Mouse (Mus musculus) midbrain, postnatal 0 days (tissue): Measurements from ENCODE around the gene Pdzd4. TPM values are rescaled to one million over a fixed set of nuclear protein-coding genes. Genes with fewer than 3 reads are reported as not detected.

Source experiments
- ATAC-seq: fragments of 200-750 bp; cut with Nextera tagmentation; 2 replicates; pipeline ENCODE4 v1.8.0; 2017; ENCODE audit warnings: moderate number of reproducible peaks, mild to moderate bottlenecking, moderate TSS enrichment, moderate library complexity; ENCODE audit not compliant: low FRiP score
- DNase-seq: peaks from one replicate; pipeline ENCODE4 v3.0.0-alpha.2; 2015; ENCODE audit warnings: low spot score
- H3K27ac ChIP-seq: fragments of 300-500 bp; sonication (generic); 2 replicates; pipeline ENCODE4 v1.5.1; 2014; ENCODE audit warnings: low read depth, mild to moderate bottlenecking, low read length, mixed read lengths
- H3K27me3 ChIP-seq: fragments of 300-500 bp; sonication (generic); 2 replicates; pipeline ENCODE4 v1.6.1; 2014; ENCODE audit warnings: low read length, control low read depth, mixed read lengths; ENCODE audit not compliant: insufficient read depth
- H3K36me3 ChIP-seq: fragments of 300-500 bp; sonication (generic); 2 replicates; pipeline ENCODE4 v1.6.1; 2014; ENCODE audit warnings: low read length, control low read depth, mixed read lengths; ENCODE audit not compliant: insufficient read depth
- H3K4me1 ChIP-seq: fragments of 300-500 bp; sonication (generic); 2 replicates; pipeline ENCODE4 v1.6.1; 2014; ENCODE audit warnings: mild to moderate bottlenecking, control low read depth, antibody characterized with exemption, low read length, mixed read lengths; ENCODE audit not compliant: insufficient read depth
- H3K4me2 ChIP-seq: fragments of 300-500 bp; sonication (generic); 2 replicates; pipeline ENCODE4 v1.6.1; 2014; ENCODE audit warnings: low read depth, mild to moderate bottlenecking, low read length, mixed read lengths; ENCODE audit not compliant: poor library complexity, severe bottlenecking
- H3K4me3 ChIP-seq: fragments of 300-500 bp; sonication (generic); 2 replicates; pipeline ENCODE4 v1.5.1; 2014; ENCODE audit warnings: low read depth, mild to moderate bottlenecking, low read length, moderate library complexity
- H3K9ac ChIP-seq: fragments of 300-500 bp; sonication (generic); replicated peaks from 2 replicates; pipeline ENCODE4 v1.6.1; 2014; ENCODE audit warnings: mild to moderate bottlenecking, low read length, moderate library complexity, mixed read lengths; ENCODE audit not compliant: poor library complexity, severe bottlenecking
- H3K9me3 ChIP-seq: fragments of 300-500 bp; sonication (generic); 2 replicates; pipeline ENCODE4 v1.6.1; 2016; ENCODE audit warnings: low read length, control low read depth
- CTCF ChIP-seq: IDR thresholded peaks from 2 replicates; pipeline ENCODE4 v1.5.1; 2016; ENCODE audit warnings: antibody characterized with exemption, mild to moderate bottlenecking
- WGBS: fragments of 180-500 bp; shearing (Covaris S2); extraction: QIAGEN DNeasy Blood & Tissue Kit; methylation state at CpG from one replicate; pipeline ENCODE4 v1.1.7; 2014; 5-methylcytosine and 5-hydroxymethylcytosine counted together
- polyA plus RNA-seq: library from polyadenylated mRNA; unstranded; fragments of >200 nt; fragmentation: Nextera tagmentation; extraction: Ambion mirVana; gene quantifications from 2 replicates; pipeline ENCODE4 v1.2.1, GENCODE M21; 2015
- total RNA-seq: library from RNA; depleted of rRNA; stranded (reverse); fragments of >200 nt; gene quantifications from 2 replicates; pipeline ENCODE4 v1.2.3, GENCODE M21; 2014

Pdzd4 gene
- total and polyA plus RNA-seq, 2 experiments from 2014 or later: 5.1 to 196 TPM

- no peaks in the 10 kb centered on the region; the same call in none of the 2 replicates for H3K36me3 ChIP-seq
These were observed 39.9 kb upstream of the Pdzd4 start for GRCm38 (mm10) chrX:73864692-73865091.

GRCm38 (mm10) chrX:73855087-73855408, 30.3 kb upstream of the Pdzd4 start:
- no peak overlapping the region for H3K4me2 ChIP-seq
- DNase-seq (no peak), ATAC-seq (no peak)
- no peak overlapping the region for H3K4me3 ChIP-seq
- no peaks in the 10 kb centered on the region for H3K9me3 ChIP-seq
- no peaks in the 10 kb centered on the region for H3K27me3 ChIP-seq
- no peak overlapping the region for H3K9ac ChIP-seq
- no peak for TF ChIP-seq CTCF
- no peaks in the 10 kb centered on the region for H3K4me1 ChIP-seq
- 59% methylated on average over 3 of the region's 3 CpGs for WGBS
- H3K36me3 ChIP-seq: peaks cover 17% of the 10 kb centered on the region
- no peak overlapping the region for H3K27ac ChIP-seq

More at GRCm38 (mm10) chrX:73864692-73865091, 39.9 kb upstream of the Pdzd4 start:
- Histone ChIP-seq H3K4me1 (no peaks in the 10 kb centered on the region), H3K27ac (no peak overlapping the region), H3K9me3 (no peaks in the 10 kb centered on the region), H3K4me3 (no peak overlapping the region), H3K4me2 (no peak overlapping the region), H3K27me3 (no peaks in the 10 kb centered on the region), H3K9ac (no peak overlapping the region)
- WGBS: 48% methylated on average over 3 of the region's 3 CpGs
- ATAC-seq: no peak
- TF ChIP-seq CTCF: no peak
- DNase-seq: peak; percentile 54

GRCm38 (mm10) chrX:73854326-73855086, 29.7 kb upstream of the Pdzd4 start:
- no peak overlapping the region for H3K4me3 ChIP-seq
- no peak overlapping the region for H3K4me2 ChIP-seq
- H3K27ac ChIP-seq: no peak overlapping the region
- H3K27me3 ChIP-seq: no peaks in the 10 kb centered on the region
- WGBS: 84% methylated on average over 9 of the region's 9 CpGs
- TF ChIP-seq CTCF: no peak
- no peak for ATAC-seq
- no peaks in the 10 kb centered on the region for H3K9me3 ChIP-seq
- DNase-seq: peak; percentile 8
- peaks cover 17% of the 10 kb centered on the region for H3K36me3 ChIP-seq
- no peaks in the 10 kb centered on the region for H3K4me1 ChIP-seq
- no peak overlapping the region for H3K9ac ChIP-seq

GRCm38 (mm10) chrX:73836691-73837090, 11.9 kb upstream of the Pdzd4 start:
- 77% methylated on average over 3 of the region's 3 CpGs for WGBS
- no peaks in the 10 kb centered on the region for H3K36me3 ChIP-seq
- no peaks in the 10 kb centered on the region for H3K4me1 ChIP-seq
- ATAC-seq (no peak), DNase-seq (no peak)
- H3K27ac ChIP-seq: no peak overlapping the region
- no peak overlapping the region for H3K4me2 ChIP-seq
- no peaks in the 10 kb centered on the region for H3K9me3 ChIP-seq
- H3K4me3 ChIP-seq: no peak overlapping the region
- H3K9ac ChIP-seq: no peak overlapping the region
- no peaks in the 10 kb centered on the region for H3K27me3 ChIP-seq
- TF ChIP-seq CTCF: no peak

- TF ChIP-seq CTCF: no peak
- Histone ChIP-seq H3K4me1 (no peaks in the 10 kb centered on the region), H3K27ac (no peak overlapping the region), H3K27me3 (no peaks in the 10 kb centered on the region), H3K4me3 (no peak overlapping the region), H3K9ac (no peak overlapping the region), H3K36me3 (no peaks in the 10 kb centered on the region), H3K9me3 (no peaks in the 10 kb centered on the region), H3K4me2 (no peak overlapping the region)
- WGBS: 96% methylated on average over 1 of the region's 1 CpGs
- ATAC-seq: no peak
- no peak for DNase-seq
These were observed 11.0 kb upstream of the Pdzd4 start for GRCm38 (mm10) chrX:73835731-73836130.

GRCm38 (mm10) chrX:73823747-73824146, 1.0 kb downstream of the Pdzd4 start:
- DNase-seq (no peak), ATAC-seq (peak; percentile 35; the same call in 1 of the 2 replicates)
- Histone ChIP-seq H3K4me3 (peak overlapping the region; percentile 61), H3K4me1 (no peaks in the 10 kb centered on the region), H3K27me3 (no peaks in the 10 kb centered on the region), H3K36me3 (no peaks in the 10 kb centered on the region), H3K9me3 (no peaks in the 10 kb centered on the region), H3K27ac (peak overlapping the region; percentile 89; the same call in 1 of the 2 replicates), H3K9ac (peak overlapping the region; percentile 83), H3K4me2 (peak overlapping the region; percentile 60)
- 21% methylated on average over 17 of the region's 17 CpGs for WGBS
- no peak for TF ChIP-seq CTCF
